Mouse (Mus musculus): Measurements from ENCODE around the gene Zfand4. TPM values are rescaled to one million over a fixed set of nuclear protein-coding genes. Genes with fewer than 3 reads are reported as not detected.

The Zfand4 gene
- polyA plus RNA-seq, 1 experiment = 6.6 TPM

- no peak overlapping the region for H3K27ac ChIP-seq (ENCODE audit: insufficient read depth, low read depth, low read length)
- no peak overlapping the region for H3K4me3 ChIP-seq (ENCODE audit: insufficient read depth, low read length)
- TF ChIP-seq POLR2A (IDR thresholded peaks at IDR 0.05; ENCODE audit: borderline replicate concordance, low read depth, low read length) (no peak), CTCF (IDR thresholded peaks at IDR 0.05; ENCODE audit: low read depth, low read length) (no peak)
- H3K4me1 ChIP-seq (ENCODE audit: control insufficient read depth, insufficient read depth, low read length) = peaks cover 7% of the 10 kb centered on the region
Observed at GRCm38 (mm10) chr6:116286870-116287575, 23.0 kb downstream of the Zfand4 start.

- Histone ChIP-seq H3K27ac (ENCODE audit: insufficient read depth, low read depth, low read length) (no peak overlapping the region), H3K4me1 (ENCODE audit: control insufficient read depth, insufficient read depth, low read length) (peaks cover 5% of the 10 kb centered on the region; the same call in 1 of the 2 replicates), H3K4me3 (ENCODE audit: insufficient read depth, low read length) (no peak overlapping the region)
- no peak for TF ChIP-seq POLR2A (IDR thresholded peaks at IDR 0.05; ENCODE audit: borderline replicate concordance, low read depth, low read length)
Observed at GRCm38 (mm10) chr6:116311411-116311810, 47.4 kb downstream of the Zfand4 start.

DNA sequence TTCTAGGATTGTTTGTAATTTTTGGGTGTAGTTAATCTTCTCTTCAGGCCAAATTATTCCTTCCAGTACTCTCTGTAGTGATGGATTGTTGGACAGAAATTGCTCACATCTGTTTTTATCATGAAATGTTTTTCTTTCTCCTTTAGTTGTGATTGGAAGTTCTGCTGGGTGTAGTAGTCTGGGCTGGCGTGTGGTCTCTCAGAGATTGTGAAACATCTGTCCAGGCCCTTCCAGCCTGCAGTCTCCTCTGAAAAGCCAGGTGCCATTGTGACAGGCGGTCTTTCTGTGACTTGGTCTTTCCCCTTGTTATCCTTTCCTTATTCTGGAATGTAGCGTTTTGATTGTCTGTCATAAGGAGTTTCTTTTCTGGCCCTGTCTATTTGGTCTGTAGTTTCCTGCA is 55.2 kb downstream of the Zfand4 start:
- TF ChIP-seq CTCF (IDR thresholded peaks at IDR 0.05; ENCODE audit: low read depth, low read length) (no peak), POLR2A (IDR thresholded peaks at IDR 0.05; ENCODE audit: borderline replicate concordance, low read depth, low read length) (no peak)

GRCm38 (mm10) chr6:116326641-116327040 is 62.6 kb downstream of the Zfand4 start:
- Histone ChIP-seq H3K27ac (ENCODE audit: insufficient read depth, low read depth, low read length) (no peak overlapping the region), H3K4me3 (ENCODE audit: insufficient read depth, low read length) (no peak overlapping the region), H3K4me1 (ENCODE audit: control insufficient read depth, insufficient read depth, low read length) (no peaks in the 10 kb centered on the region)
- TF ChIP-seq CTCF (IDR thresholded peaks at IDR 0.05; ENCODE audit: low read depth, low read length) = no peak
- no peak for TF ChIP-seq POLR2A (IDR thresholded peaks at IDR 0.05; ENCODE audit: borderline replicate concordance, low read depth, low read length)

More for the DNA sequence above, 55.2 kb downstream of the Zfand4 start:
- Histone ChIP-seq H3K4me1 (ENCODE audit: control insufficient read depth, insufficient read depth, low read length) (0 out of 2 replicates have a peak, but pooled peaks cover 2% of the 10 kb centered on the region), H3K4me3 (ENCODE audit: insufficient read depth, low read length) (no peak overlapping the region), H3K27ac (ENCODE audit: insufficient read depth, low read depth, low read length) (no peak overlapping the region)

- H3K27ac ChIP-seq (ENCODE audit: insufficient read depth, low read depth, low read length) = no peak overlapping the region
- no peak for TF ChIP-seq CTCF (IDR thresholded peaks at IDR 0.05; ENCODE audit: low read depth, low read length)
- no peak for TF ChIP-seq POLR2A (IDR thresholded peaks at IDR 0.05; ENCODE audit: borderline replicate concordance, low read depth, low read length)
- no peaks in the 10 kb centered on the region for H3K4me1 ChIP-seq (ENCODE audit: control insufficient read depth, insufficient read depth, low read length)
- no peak overlapping the region for H3K4me3 ChIP-seq (ENCODE audit: insufficient read depth, low read length)
Observed at GRCm38 (mm10) chr6:116331396-116331795, 67.4 kb downstream of the Zfand4 start.

GRCm38 (mm10) chr6:116337466-116337834 is 73.4 kb downstream of the Zfand4 start:
- no peak overlapping the region for H3K27ac ChIP-seq (ENCODE audit: insufficient read depth, low read depth, low read length)
- H3K4me3 ChIP-seq (ENCODE audit: insufficient read depth, low read length) = peak overlapping the region; percentile 98

DNA sequence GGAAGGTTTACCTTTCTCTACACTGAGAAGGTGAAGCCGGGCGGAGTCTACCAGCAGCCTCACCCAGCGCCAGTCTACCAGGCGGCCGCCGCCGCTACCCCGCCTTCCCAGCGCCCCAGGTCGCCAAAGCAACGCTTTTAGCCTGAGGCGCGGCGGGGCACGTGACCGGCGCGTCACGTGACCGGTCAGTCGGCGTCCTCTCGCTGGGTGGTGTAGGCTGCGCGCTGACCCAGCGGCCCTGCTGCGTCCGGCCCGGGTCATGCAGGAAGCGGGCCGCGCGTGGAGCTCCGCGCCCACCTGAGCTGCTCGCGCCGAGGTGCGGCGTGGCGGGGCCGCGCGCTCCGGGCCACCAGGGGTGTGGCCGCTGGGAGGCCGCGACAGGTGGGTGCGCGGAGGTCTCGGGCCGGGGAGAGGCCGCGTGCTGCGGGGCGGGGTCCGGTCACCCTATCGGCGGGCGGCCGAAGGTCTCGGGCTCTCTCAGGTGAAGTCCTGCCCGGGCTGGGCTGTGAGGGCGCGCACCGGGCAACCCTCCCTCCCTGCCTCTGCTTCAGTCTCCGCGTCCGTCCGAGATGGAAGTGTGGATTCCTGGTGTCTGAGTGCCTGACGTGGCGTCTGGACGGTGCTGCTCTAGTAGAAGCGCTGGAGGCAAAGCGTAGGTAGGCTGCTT is 73.9 kb downstream of the Zfand4 start, which contains the start of gene March8:
TSS of gene March8 (plus strand) at position 190 of the 667 bp plus-strand sequence.
- Histone ChIP-seq H3K4me3 (ENCODE audit: insufficient read depth, low read length) (peak within 1 kb of the TSS; percentile 98), H3K4me1 (ENCODE audit: control insufficient read depth, insufficient read depth, low read length) (peaks cover 8% of the 10 kb centered on the region), H3K27ac (ENCODE audit: insufficient read depth, low read depth, low read length) (peak within 1 kb of the TSS; percentile 21)
- no peak for TF ChIP-seq POLR2A (IDR thresholded peaks at IDR 0.05; ENCODE audit: borderline replicate concordance, low read depth, low read length)

More at GRCm38 (mm10) chr6:116337466-116337834, 73.4 kb downstream of the Zfand4 start:
- TF ChIP-seq CTCF (IDR thresholded peaks at IDR 0.05; ENCODE audit: low read depth, low read length) (no peak), POLR2A (IDR thresholded peaks at IDR 0.05; ENCODE audit: borderline replicate concordance, low read depth, low read length) (no peak)
- peaks cover 8% of the 10 kb centered on the region for H3K4me1 ChIP-seq (ENCODE audit: control insufficient read depth, insufficient read depth, low read length)

DNA sequence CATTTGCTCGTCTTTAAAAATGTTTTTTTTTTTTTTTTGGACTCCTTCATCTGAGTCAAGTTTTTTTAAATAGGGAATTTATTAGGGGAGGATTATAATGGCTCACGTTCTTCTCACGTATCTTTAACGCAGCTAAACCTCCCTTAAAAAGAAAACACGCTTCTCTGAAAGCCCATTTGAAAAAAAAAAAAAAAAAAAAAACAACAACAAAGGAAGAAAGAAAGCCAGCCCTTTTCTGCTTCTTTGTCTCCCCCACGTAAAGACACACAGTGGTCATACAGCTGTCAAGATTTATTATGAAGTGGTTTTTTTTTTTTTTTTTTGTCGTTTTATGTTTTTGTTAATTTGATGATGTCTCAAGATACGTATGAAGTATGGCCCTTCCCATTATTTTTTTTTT is 74.5 kb downstream of the Zfand4 start:
- Histone ChIP-seq H3K4me3 (ENCODE audit: insufficient read depth, low read length) (peak overlapping the region; percentile 98), H3K27ac (ENCODE audit: insufficient read depth, low read depth, low read length) (peak overlapping the region; percentile 21; the same call in 1 of the 2 replicates), H3K4me1 (ENCODE audit: control insufficient read depth, insufficient read depth, low read length) (peaks cover 8% of the 10 kb centered on the region)
- TF ChIP-seq POLR2A (IDR thresholded peaks at IDR 0.05; ENCODE audit: borderline replicate concordance, low read depth, low read length) = no peak
- no peak for TF ChIP-seq CTCF (IDR thresholded peaks at IDR 0.05; ENCODE audit: low read depth, low read length)

DNA sequence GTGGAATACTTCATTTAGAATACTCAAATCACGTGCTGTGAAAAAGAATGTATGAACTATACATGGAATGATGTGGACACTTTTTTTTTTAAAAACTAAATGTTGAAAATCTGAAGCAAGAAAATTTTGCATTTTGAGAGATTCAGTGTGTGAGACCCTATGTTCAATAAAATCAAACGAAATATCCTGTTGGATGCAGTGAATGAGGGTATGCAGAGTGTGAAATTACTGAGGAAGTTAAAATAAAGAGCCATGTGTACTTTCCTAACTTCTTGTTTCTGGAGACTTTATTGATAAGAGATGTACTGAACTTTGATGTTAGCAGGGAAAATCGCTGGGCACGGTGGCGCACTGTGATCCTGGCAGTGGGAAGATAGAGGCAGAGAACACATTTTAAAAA is 75.1 kb downstream of the Zfand4 start:
- Histone ChIP-seq H3K4me3 (ENCODE audit: insufficient read depth, low read length) (0 out of 2 replicates have a peak overlapping the region, but pooled peaks have one; percentile 22), H3K27ac (ENCODE audit: insufficient read depth, low read depth, low read length) (no peak overlapping the region), H3K4me1 (ENCODE audit: control insufficient read depth, insufficient read depth, low read length) (peaks cover 8% of the 10 kb centered on the region)
- TF ChIP-seq POLR2A (IDR thresholded peaks at IDR 0.05; ENCODE audit: borderline replicate concordance, low read depth, low read length) (no peak), CTCF (IDR thresholded peaks at IDR 0.05; ENCODE audit: low read depth, low read length) (no peak)

- peaks cover 8% of the 10 kb centered on the region for H3K4me1 ChIP-seq (ENCODE audit: control insufficient read depth, insufficient read depth, low read length)
Observed at GRCm38 (mm10) chr6:116340521-116340920, 76.5 kb downstream of the Zfand4 start.

More at GRCm38 (mm10) chr6:116340521-116340920, 76.5 kb downstream of the Zfand4 start:
- TF ChIP-seq CTCF (IDR thresholded peaks at IDR 0.05; ENCODE audit: low read depth, low read length) (no peak), POLR2A (IDR thresholded peaks at IDR 0.05; ENCODE audit: borderline replicate concordance, low read depth, low read length) (no peak)
- Histone ChIP-seq H3K4me3 (ENCODE audit: insufficient read depth, low read length) (no peak overlapping the region), H3K27ac (ENCODE audit: insufficient read depth, low read depth, low read length) (no peak overlapping the region)

All from bone marrow macrophage, adult 2 months (primary cell).